Mouse (Mus musculus): ENCODE data around the gene Sell. TPM values are rescaled to one million over a fixed set of nuclear protein-coding genes. Genes with fewer than 3 reads are reported as not detected.

Sell gene
- total RNA-seq, 2 experiments from 2014 or later, result not detected

- H3K4me3 ChIP-seq, result no peak overlapping the region
- intact Hi-C loops (cut with DNase I), result no loop called here
- no peak for TF ChIP-seq CTCF (IDR thresholded peaks at IDR 0.05)
- H3K27ac ChIP-seq, result no peak overlapping the region
- no peak for DNase-seq (ENCODE audit: extremely low spot score in 1 of 2, low spot score in 2 of 2)
These were observed 15.2 kb downstream of the Sell start for GRCm38 (mm10) chr1:164077031-164077430.

GRCm38 (mm10) chr1:164078323-164078741, 16.6 kb downstream of the Sell start:
- no peak for TF ChIP-seq CTCF (IDR thresholded peaks at IDR 0.05)
- Histone ChIP-seq H3K27ac (no peak overlapping the region), H3K4me3 (no peak overlapping the region)
- no peak for DNase-seq (ENCODE audit: extremely low spot score in 1 of 2, low spot score in 2 of 2)
- intact Hi-C loops (cut with DNase I), result no loop called here

- Histone ChIP-seq H3K4me3 (no peak overlapping the region), H3K27ac (no peak overlapping the region)
- intact Hi-C loops (cut with DNase I), result no loop called here
- DNase-seq (ENCODE audit: extremely low spot score in 1 of 2, low spot score in 2 of 2), result no peak
- no peak for TF ChIP-seq CTCF (IDR thresholded peaks at IDR 0.05)
These were observed 17.3 kb downstream of the Sell start for GRCm38 (mm10) chr1:164079091-164079490.

- intact Hi-C loops (cut with DNase I), result no loop called here
- Histone ChIP-seq H3K27ac (no peak overlapping the region), H3K4me3 (no peak overlapping the region)
- no peak for DNase-seq (ENCODE audit: extremely low spot score in 1 of 2, low spot score in 2 of 2)
- TF ChIP-seq CTCF (IDR thresholded peaks at IDR 0.05), result no peak
These were observed 21.3 kb downstream of the Sell start for GRCm38 (mm10) chr1:164083046-164083445.

GRCm38 (mm10) chr1:164086797-164087196, 25.0 kb downstream of the Sell start:
- H3K4me3 ChIP-seq, result no peak overlapping the region
- DNase-seq (ENCODE audit: extremely low spot score in 1 of 2, low spot score in 2 of 2), result no peak
- no peak overlapping the region for H3K27ac ChIP-seq
- no peak for TF ChIP-seq CTCF (IDR thresholded peaks at IDR 0.05)
- intact Hi-C loops (cut with DNase I), result no loop called here

GRCm38 (mm10) chr1:164087872-164088271, 26.1 kb downstream of the Sell start:
- intact Hi-C loops (cut with DNase I), result no loop called here
- H3K4me3 ChIP-seq, result no peak overlapping the region
- TF ChIP-seq CTCF (IDR thresholded peaks at IDR 0.05), result no peak

GRCm38 (mm10) chr1:164096780-164097179, 35.0 kb downstream of the Sell start:
- no peak overlapping the region for H3K27ac ChIP-seq
- TF ChIP-seq CTCF (IDR thresholded peaks at IDR 0.05), result no peak
- intact Hi-C loops (cut with DNase I), result no loop called here
- no peak for DNase-seq (ENCODE audit: extremely low spot score in 1 of 2, low spot score in 2 of 2)
- H3K4me3 ChIP-seq, result no peak overlapping the region

More at GRCm38 (mm10) chr1:164087872-164088271, 26.1 kb downstream of the Sell start:
- DNase-seq (ENCODE audit: extremely low spot score in 1 of 2, low spot score in 2 of 2), result no peak
- H3K27ac ChIP-seq, result no peak overlapping the region

- TF ChIP-seq CTCF (IDR thresholded peaks at IDR 0.05), result no peak
- intact Hi-C loops (cut with DNase I), result no loop called here
- Histone ChIP-seq H3K27ac (no peak overlapping the region), H3K4me3 (no peak overlapping the region)
- no peak for DNase-seq (ENCODE audit: extremely low spot score in 1 of 2, low spot score in 2 of 2)
These were observed 36.1 kb downstream of the Sell start for GRCm38 (mm10) chr1:164097911-164098310.

GRCm38 (mm10) chr1:164098372-164098771, 36.6 kb downstream of the Sell start:
- intact Hi-C loops (cut with DNase I), result no loop called here
- Histone ChIP-seq H3K4me3 (no peak overlapping the region), H3K27ac (no peak overlapping the region)
- no peak for DNase-seq (ENCODE audit: extremely low spot score in 1 of 2, low spot score in 2 of 2)
- no peak for TF ChIP-seq CTCF (IDR thresholded peaks at IDR 0.05)

GRCm38 (mm10) chr1:164109763-164110162, 48.0 kb downstream of the Sell start:
- Histone ChIP-seq H3K4me3 (no peak overlapping the region), H3K27ac (no peak overlapping the region)
- TF ChIP-seq CTCF (IDR thresholded peaks at IDR 0.05), result no peak
- DNase-seq (ENCODE audit: extremely low spot score in 1 of 2, low spot score in 2 of 2), result no peak
- intact Hi-C loops (cut with DNase I), result no loop called here

- intact Hi-C loops (cut with DNase I), result no loop called here
- TF ChIP-seq CTCF (IDR thresholded peaks at IDR 0.05), result no peak
These were observed 49.0 kb downstream of the Sell start for GRCm38 (mm10) chr1:164110591-164111329.

GRCm38 (mm10) chr1:164114280-164114679, 52.5 kb downstream of the Sell start:
- intact Hi-C loops (cut with DNase I), result no loop called here
- no peak for DNase-seq (ENCODE audit: extremely low spot score in 1 of 2, low spot score in 2 of 2)
- no peak for TF ChIP-seq CTCF (IDR thresholded peaks at IDR 0.05)
- Histone ChIP-seq H3K27ac (no peak overlapping the region), H3K4me3 (no peak overlapping the region)

More at GRCm38 (mm10) chr1:164110591-164111329, 49.0 kb downstream of the Sell start:
- Histone ChIP-seq H3K4me3 (no peak overlapping the region), H3K27ac (no peak overlapping the region)
- DNase-seq (ENCODE audit: extremely low spot score in 1 of 2, low spot score in 2 of 2), result no peak

- intact Hi-C loops (cut with DNase I), result no loop called here
- Histone ChIP-seq H3K4me3 (no peak within 1 kb of the TSS), H3K27ac (no peak within 1 kb of the TSS)
- no peak for DNase-seq (ENCODE audit: extremely low spot score in 1 of 2, low spot score in 2 of 2)
- no peak for TF ChIP-seq CTCF (IDR thresholded peaks at IDR 0.05)
These were observed 53.2 kb downstream of the Sell start, which contains the start of gene Selp for GRCm38 (mm10) chr1:164114947-164115493. Gene Selp, plus strand, starts transcription at chr1:164115264.
